Mouse (Mus musculus) midbrain, embryonic 12.5 days (tissue): ENCODE results near the gene Gm2a. TPM values are rescaled to one million over a fixed set of nuclear protein-coding genes. Genes with fewer than 3 reads are reported as not detected.
"Not testable (repeated sequence)": the region's sequence is repeated elsewhere in the genome, so short reads cannot be mapped to it uniquely, and the experiment has no call there.

Experiments used
- ATAC-seq: fragments of 200-750 bp; cut with Nextera tagmentation; 2 replicates; pipeline ENCODE4 v1.8.0; 2017; ENCODE audit warnings: low read depth, moderate TSS enrichment, moderate library complexity; ENCODE audit not compliant: low FRiP score
- H3K27ac ChIP-seq: fragments of 300-500 bp; sonication (generic); replicated peaks from 2 replicates; pipeline ENCODE4 v1.5.1; 2016; ENCODE audit warnings: mild to moderate bottlenecking
- H3K27me3 ChIP-seq: fragments of 300-500 bp; sonication (generic); 2 replicates; pipeline ENCODE4 v1.6.1; 2016; ENCODE audit warnings: mild to moderate bottlenecking
- H3K36me3 ChIP-seq: fragments of 300-500 bp; sonication (generic); 2 replicates; pipeline ENCODE4 v1.6.1; 2016
- H3K4me1 ChIP-seq: fragments of 300-500 bp; sonication (generic); 2 replicates; pipeline ENCODE4 v1.6.1; 2016
- H3K4me2 ChIP-seq: fragments of 300-500 bp; sonication (generic); replicated peaks from 2 replicates; pipeline ENCODE4 v1.6.1; 2016; ENCODE audit warnings: mild to moderate bottlenecking, moderate library complexity
- H3K4me3 ChIP-seq: fragments of 300-500 bp; sonication (generic); 2 replicates; pipeline ENCODE4 v1.5.1; 2016; ENCODE audit warnings: mild to moderate bottlenecking
- H3K9ac ChIP-seq: fragments of 300-500 bp; sonication (generic); replicated peaks from 2 replicates; pipeline ENCODE4 v1.6.1; 2016; ENCODE audit warnings: mild to moderate bottlenecking, moderate library complexity
- H3K9me3 ChIP-seq: fragments of 300-500 bp; sonication (generic); 2 replicates; pipeline ENCODE4 v1.6.1; 2016; ENCODE audit warnings: mild to moderate bottlenecking
- WGBS: fragments of 180-500 bp; shearing (Covaris S2); methylation state at CpG from one replicate; pipeline ENCODE4 v1.1.7; 2016; 5-methylcytosine and 5-hydroxymethylcytosine counted together
- polyA plus RNA-seq: library from polyadenylated mRNA; unstranded; fragments of >200 nt; fragmentation: Nextera tagmentation; extraction: Ambion mirVana; gene quantifications from 2 replicates; pipeline ENCODE4 v1.2.1, GENCODE M21; 2016

Gm2a gene
- polyA plus RNA-seq, 1 experiment from 2014 or later = 14.0 TPM

GRCm38 (mm10) chr11:55077331-55078231 is 20.3 kb upstream of the Gm2a start, which contains the start of gene Ccdc69:
Ccdc69 (minus strand) TSS chr11:55078131.
- Histone ChIP-seq H3K36me3 (no peaks in the 10 kb centered on the region), H3K4me3 (peak within 1 kb of the TSS; percentile 46), H3K9me3 (no peaks in the 10 kb centered on the region), H3K27ac (no peak within 1 kb of the TSS), H3K4me2 (peak within 1 kb of the TSS; percentile 92), H3K4me1 (peaks cover 16% of the 10 kb centered on the region), H3K27me3 (peaks cover 33% of the 10 kb centered on the region), H3K9ac (peak within 1 kb of the TSS; percentile 52)
- ATAC-seq = peak; percentile 34; the same call in 1 of the 2 replicates
- WGBS = 1% methylated on average over 50 of the region's 50 CpGs

GRCm38 (mm10) chr11:55078502-55078901 is 19.4 kb upstream of the Gm2a start:
- Histone ChIP-seq H3K9ac (no peak overlapping the region), H3K4me3 (no peak overlapping the region), H3K36me3 (no peaks in the 10 kb centered on the region), H3K9me3 (no peaks in the 10 kb centered on the region), H3K27ac (no peak overlapping the region), H3K27me3 (peaks cover 33% of the 10 kb centered on the region), H3K4me2 (peak overlapping the region; percentile 92; the same call in 1 of the 2 replicates), H3K4me1 (peaks cover 16% of the 10 kb centered on the region)
- ATAC-seq = no peak
- WGBS = 55% methylated on average over 3 of the region's 3 CpGs

- Histone ChIP-seq H3K9me3 (no peaks in the 10 kb centered on the region), H3K4me3 (no peak overlapping the region), H3K27me3 (peaks cover 33% of the 10 kb centered on the region), H3K4me1 (peaks cover 16% of the 10 kb centered on the region), H3K9ac (no peak overlapping the region), H3K36me3 (no peaks in the 10 kb centered on the region), H3K4me2 (no peak overlapping the region), H3K27ac (no peak overlapping the region)
- 74% methylated on average over 4 of the region's 4 CpGs for WGBS
- ATAC-seq = no peak
These were observed 18.7 kb upstream of the Gm2a start for GRCm38 (mm10) chr11:55079180-55079579.

- Histone ChIP-seq H3K27ac (no peak overlapping the region), H3K9ac (no peak overlapping the region), H3K4me1 (peaks cover 16% of the 10 kb centered on the region), H3K36me3 (no peaks in the 10 kb centered on the region), H3K4me2 (no peak overlapping the region), H3K9me3 (no peaks in the 10 kb centered on the region), H3K4me3 (no peak overlapping the region), H3K27me3 (peaks cover 31% of the 10 kb centered on the region)
- 92% methylated on average over 9 of the region's 9 CpGs for WGBS
- no peak for ATAC-seq
These were observed 16.7 kb upstream of the Gm2a start for GRCm38 (mm10) chr11:55081206-55081605.

GRCm38 (mm10) chr11:55084629-55085028 is 13.3 kb upstream of the Gm2a start:
- Histone ChIP-seq H3K4me2 (no peak overlapping the region), H3K36me3 (no peaks in the 10 kb centered on the region), H3K9ac (no peak overlapping the region), H3K4me1 (0 out of 2 replicates have a peak, but pooled peaks cover 3% of the 10 kb centered on the region), H3K27me3 (peaks cover 6% of the 10 kb centered on the region; the same call in 1 of the 2 replicates), H3K27ac (no peak overlapping the region), H3K4me3 (no peak overlapping the region), H3K9me3 (no peaks in the 10 kb centered on the region)
- ATAC-seq = no peak
- WGBS = 78% methylated on average over 4 of the region's 4 CpGs

GRCm38 (mm10) chr11:55085396-55085795 is 12.5 kb upstream of the Gm2a start:
- Histone ChIP-seq H3K27ac (no peak overlapping the region), H3K4me3 (no peak overlapping the region), H3K4me2 (no peak overlapping the region), H3K9ac (no peak overlapping the region), H3K4me1 (0 out of 2 replicates have a peak, but pooled peaks cover 3% of the 10 kb centered on the region), H3K9me3 (no peaks in the 10 kb centered on the region), H3K36me3 (no peaks in the 10 kb centered on the region), H3K27me3 (peaks cover 6% of the 10 kb centered on the region; the same call in 1 of the 2 replicates)
- 49% methylated on average over 5 of the region's 5 CpGs for WGBS
- ATAC-seq = no peak

- Histone ChIP-seq H3K4me1 (0 out of 2 replicates have a peak, but pooled peaks cover 3% of the 10 kb centered on the region), H3K4me3 (no peak overlapping the region), H3K4me2 (no peak overlapping the region), H3K9ac (no peak overlapping the region), H3K9me3 (no peaks in the 10 kb centered on the region), H3K36me3 (no peaks in the 10 kb centered on the region), H3K27me3 (peaks cover 6% of the 10 kb centered on the region; the same call in 1 of the 2 replicates), H3K27ac (no peak overlapping the region)
- no peak for ATAC-seq
- 7% methylated on average over 10 of the region's 10 CpGs for WGBS
These were observed 10.9 kb upstream of the Gm2a start for GRCm38 (mm10) chr11:55087006-55087405.

GRCm38 (mm10) chr11:55089892-55090291 is 8.0 kb upstream of the Gm2a start:
- H3K27ac ChIP-seq = no peak overlapping the region
- no peak overlapping the region for H3K9ac ChIP-seq
- H3K4me2 ChIP-seq = no peak overlapping the region
- peaks cover 6% of the 10 kb centered on the region; the same call in 1 of the 2 replicates for H3K27me3 ChIP-seq
- H3K9me3 ChIP-seq = no peaks in the 10 kb centered on the region
- H3K36me3 ChIP-seq = no peaks in the 10 kb centered on the region
- ATAC-seq = no peak
- WGBS = 78% methylated on average over 2 of the region's 2 CpGs
- H3K4me1 ChIP-seq = 0 out of 2 replicates have a peak, but pooled peaks cover 3% of the 10 kb centered on the region
- H3K4me3 ChIP-seq = no peak overlapping the region

GRCm38 (mm10) chr11:55093096-55093495 is 4.8 kb upstream of the Gm2a start:
- no peaks in the 10 kb centered on the region for H3K36me3 ChIP-seq
- no peak overlapping the region for H3K9ac ChIP-seq
- 91% methylated on average over 7 of the region's 7 CpGs for WGBS
- H3K4me3 ChIP-seq = no peak overlapping the region
- peaks cover 3% of the 10 kb centered on the region; the same call in 1 of the 2 replicates for H3K4me1 ChIP-seq
- H3K9me3 ChIP-seq = no peaks in the 10 kb centered on the region
- ATAC-seq = no peak
- no peak overlapping the region for H3K27ac ChIP-seq
- peaks cover under 1% of the 10 kb centered on the region; the same call in 1 of the 2 replicates for H3K27me3 ChIP-seq
- no peak overlapping the region for H3K4me2 ChIP-seq

GRCm38 (mm10) chr11:55096296-55096695 is 1.6 kb upstream of the Gm2a start:
- H3K9me3 ChIP-seq, H3K36me3 ChIP-seq, ATAC-seq, H3K4me3 ChIP-seq, H3K4me2 ChIP-seq, H3K27me3 ChIP-seq, H3K27ac ChIP-seq, H3K9ac ChIP-seq: not testable (repeated sequence)
- H3K4me1 ChIP-seq = peaks cover 16% of the 10 kb centered on the region
- 84% methylated on average over 4 of the region's 4 CpGs for WGBS

GRCm38 (mm10) chr11:55096731-55097462 is 1.0 kb upstream of the Gm2a start:
- H3K27ac ChIP-seq = no peak overlapping the region
- WGBS = 43% methylated on average over 11 of the region's 11 CpGs
- ATAC-seq = no peak

More at GRCm38 (mm10) chr11:55096731-55097462, 1.0 kb upstream of the Gm2a start:
- H3K36me3 ChIP-seq = no peaks in the 10 kb centered on the region
- H3K4me3 ChIP-seq = peak overlapping the region; percentile 55
- H3K9me3 ChIP-seq = no peaks in the 10 kb centered on the region
- H3K9ac ChIP-seq = no peak overlapping the region
- peak overlapping the region; percentile 75 for H3K4me2 ChIP-seq
- peaks cover 3% of the 10 kb centered on the region for H3K27me3 ChIP-seq
- peaks cover 16% of the 10 kb centered on the region for H3K4me1 ChIP-seq
